Mouse (Mus musculus) layer of hippocampus, adult 9-10 months (tissue): Measurements from ENCODE around the gene Hrc.
"Not testable (repeated sequence)": the region's sequence is repeated elsewhere in the genome, so short reads cannot be mapped to it uniquely, and the experiment has no call there.

ENCODE experiments used
- DNase-seq: peaks from one replicate; pipeline ENCODE4 v3.0.0; 2022; ENCODE audit warnings: low spot score

The Hrc gene

GRCm38 (mm10) chr7:45333431-45333982, 1.6 kb upstream of the Hrc start, which contains the start of gene Trpm4:
TSS of gene Trpm4 (minus strand) at chr7:45333780.
- DNase-seq: no peak

GRCm38 (mm10) chr7:45334605-45335004, 485 bp upstream of the Hrc start:
- no peak for DNase-seq

- no peak for DNase-seq
Observed at GRCm38 (mm10) chr7:45336319-45336718, 1.2 kb downstream of the Hrc start.

- no peak for DNase-seq
Observed at GRCm38 (mm10) chr7:45337469-45337868, 2.4 kb downstream of the Hrc start.

- DNase-seq: no peak
Observed at GRCm38 (mm10) chr7:45338161-45338911, 3.2 kb downstream of the Hrc start.

- DNase-seq: no peak
Observed at GRCm38 (mm10) chr7:45339410-45340065, 4.4 kb downstream of the Hrc start.

- DNase-seq: no peak
Observed at GRCm38 (mm10) chr7:45340066-45340442, 5.0 kb downstream of the Hrc start.

- no peak for DNase-seq
Observed at GRCm38 (mm10) chr7:45340669-45341068, 5.6 kb downstream of the Hrc start.

- DNase-seq: peak; percentile 82
Observed at GRCm38 (mm10) chr7:45341303-45341702, 6.2 kb downstream of the Hrc start.

GRCm38 (mm10) chr7:45342081-45342480, 7.0 kb downstream of the Hrc start:
- DNase-seq: no peak

GRCm38 (mm10) chr7:45343543-45343942, 8.5 kb downstream of the Hrc start:
- no peak for DNase-seq

GRCm38 (mm10) chr7:45346905-45347304, 11.8 kb downstream of the Hrc start:
- DNase-seq: no peak

GRCm38 (mm10) chr7:45353041-45353440, 18.0 kb downstream of the Hrc start:
- no peak for DNase-seq

GRCm38 (mm10) chr7:45355318-45356020, 20.4 kb downstream of the Hrc start:
- DNase-seq: no peak

GRCm38 (mm10) chr7:45356087-45356486, 21.0 kb downstream of the Hrc start:
- no peak for DNase-seq

- not testable (repeated sequence) for DNase-seq
Observed at GRCm38 (mm10) chr7:45359081-45359480, 24.0 kb downstream of the Hrc start.

GRCm38 (mm10) chr7:45360404-45361125, 25.5 kb downstream of the Hrc start:
- DNase-seq: no peak

- DNase-seq: no peak
Observed at GRCm38 (mm10) chr7:45361243-45361804, 26.2 kb downstream of the Hrc start.

GRCm38 (mm10) chr7:45362801-45363200, 27.7 kb downstream of the Hrc start:
- no peak for DNase-seq

- DNase-seq: no peak
Observed at GRCm38 (mm10) chr7:45363983-45364382, 28.9 kb downstream of the Hrc start.
